Mouse (Mus musculus): ENCODE results near the gene Mmp11.

- TF ChIP-seq CTCF (IDR thresholded peaks at IDR 0.05; ENCODE audit: borderline replicate concordance, insufficient read depth, low read depth, low read length) (no peak), POLR2A (IDR thresholded peaks at IDR 0.05; ENCODE audit: borderline replicate concordance, insufficient read depth, low read length) (no peak)
Measured at GRCm38 (mm10) chr10:75948079-75948478, 11.8 kb upstream of the Mmp11 start.
